Mouse (Mus musculus) activated CD4-positive, CD25-positive, alpha-beta regulatory T cell, adult 9 weeks (primary cell): ENCODE measurements around the gene Olfr640. TPM values are rescaled to one million over a fixed set of nuclear protein-coding genes. Genes with fewer than 3 reads are reported as not detected.

Source experiments
- polyA plus RNA-seq: library from polyadenylated mRNA; unstranded; fragments of 100-300 nt; shearing (Covaris generic); gene quantifications from one replicate; pipeline ENCODE4 v1.2.1, GENCODE M21; 2017

Olfr640 gene
- polyA plus RNA-seq, result not detected

DNA sequence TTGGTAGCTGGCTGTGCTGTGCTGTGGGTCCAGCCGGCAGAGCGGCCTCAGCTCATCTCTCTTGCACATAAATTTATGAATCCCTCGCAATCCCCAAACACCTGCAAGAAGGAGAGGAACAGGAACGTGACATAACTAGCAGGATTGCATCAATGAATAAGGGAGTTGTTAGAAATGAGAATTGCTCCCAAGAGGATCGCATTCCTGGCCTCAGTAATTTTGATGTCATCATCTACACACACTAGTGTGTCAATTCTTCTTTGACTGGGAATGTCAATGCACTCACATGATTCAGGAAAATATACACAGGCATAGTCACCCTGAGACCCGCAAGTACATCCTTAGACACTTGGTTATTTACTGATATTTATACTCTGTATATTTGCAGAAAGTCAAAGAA is at the start of gene Olfr640:
Gene Olfr640, minus strand, starts transcription at position 101 of the 400 bp plus-strand sequence.

GRCm38 (mm10) chr7:104071769-104072168 is 46.4 kb upstream of the Olfr640 start, which contains the start of gene Olfr644:
TSS of gene Olfr644 (minus strand) at chr7:104071869.

GRCm38 (mm10) chr7:104061345-104061744 is 36.0 kb upstream of the Olfr640 start, which contains the start of gene 4930516K23Rik:
TSS of gene 4930516K23Rik (minus strand) at chr7:104061445.

DNA sequence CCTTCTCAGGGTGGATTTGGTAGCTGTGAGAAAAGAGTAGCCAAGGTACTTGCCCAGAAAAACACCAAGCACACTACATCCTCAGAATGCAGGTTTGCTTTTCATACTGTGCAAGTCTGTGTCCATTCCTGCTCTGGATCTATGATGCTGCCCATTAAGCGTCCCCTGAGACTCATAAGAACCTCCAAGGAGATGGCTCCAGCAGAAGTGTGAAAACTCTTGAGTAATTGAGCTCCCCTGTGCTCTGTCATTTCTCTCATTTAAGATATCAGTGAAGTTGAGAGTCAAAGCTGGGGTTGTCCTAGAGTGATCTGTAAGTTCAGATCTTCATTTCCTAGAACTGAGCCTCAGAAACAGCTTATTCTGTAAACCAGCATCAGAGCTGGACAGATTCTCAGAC is 27.2 kb upstream of the Olfr640 start, which contains the start of gene Olfr642:
Gene Olfr642, minus strand, starts transcription at position 101 of the 400 bp plus-strand sequence.

GRCm38 (mm10) chr7:104035145-104035544 is 9.8 kb upstream of the Olfr640 start, which contains the start of gene Olfr641:
TSS of gene Olfr641 (plus strand) at chr7:104035445.

GRCm38 (mm10) chr7:104017203-104017602 is 8.2 kb downstream of the Olfr640 start, which contains the start of gene Olfr639:
TSS of gene Olfr639 (minus strand) at chr7:104017303.

GRCm38 (mm10) chr7:103998446-103998845 is 26.9 kb downstream of the Olfr640 start, which contains the start of gene Olfr638:
TSS of gene Olfr638 (plus strand) at chr7:103998746.

GRCm38 (mm10) chr7:103970852-103971251 is 54.5 kb downstream of the Olfr640 start, which contains the start of gene Olfr635:
TSS of gene Olfr635 (plus strand) at chr7:103971152.

Other genes starting within 250 kb of the Olfr640 start
- gene Olfr68, start 245.9 kb downstream of the Olfr640 start, polyA plus RNA-seq, result not detected
- gene Olfr67, start 233.8 kb downstream of the Olfr640 start, polyA plus RNA-seq, result not detected
- 106 TPM for gene Hbb-bt, start 211.6 kb downstream of the Olfr640 start, polyA plus RNA-seq
- gene Hbb-bs, start 197.5 kb downstream of the Olfr640 start, polyA plus RNA-seq, result 546 TPM
- not detected for gene Hbb-bh2, start 185.1 kb downstream of the Olfr640 start, polyA plus RNA-seq
- not detected for gene Hbb-bh1, start 182.4 kb downstream of the Olfr640 start, polyA plus RNA-seq
- gene Hbb-y, start 172.4 kb downstream of the Olfr640 start, polyA plus RNA-seq, result not detected
- gene Olfr66, start 139.3 kb downstream of the Olfr640 start, polyA plus RNA-seq, result not detected
- not detected for gene Olfr64, start 131.1 kb downstream of the Olfr640 start, polyA plus RNA-seq
- not detected for gene Olfr65, start 122.1 kb downstream of the Olfr640 start, polyA plus RNA-seq
- gene Olfr631, start 96.7 kb downstream of the Olfr640 start, polyA plus RNA-seq, result not detected
- gene Olfr632, start 91.2 kb downstream of the Olfr640 start, polyA plus RNA-seq, result not detected
- not detected for gene Olfr633, start 81.1 kb downstream of the Olfr640 start, polyA plus RNA-seq
- gene Olfr635, start 54.4 kb downstream of the Olfr640 start, polyA plus RNA-seq, result 0.04 TPM
- not detected for gene Olfr638, start 26.8 kb downstream of the Olfr640 start, polyA plus RNA-seq
- not detected for gene Olfr639, start 8.3 kb downstream of the Olfr640 start, polyA plus RNA-seq
- not detected for gene Olfr641, start 9.9 kb upstream of the Olfr640 start, polyA plus RNA-seq
- not detected for gene Olfr642, start 27.1 kb upstream of the Olfr640 start, polyA plus RNA-seq
- gene 4930516K23Rik, start 35.9 kb upstream of the Olfr640 start, polyA plus RNA-seq, result not detected
- not detected for gene Olfr644, start 46.3 kb upstream of the Olfr640 start, polyA plus RNA-seq
- gene Olfr645, start 59.9 kb upstream of the Olfr640 start, polyA plus RNA-seq, result not detected
- gene Olfr646, start 79.3 kb upstream of the Olfr640 start, polyA plus RNA-seq, result not detected
- not detected for gene Ubqln5, start 104.3 kb upstream of the Olfr640 start, polyA plus RNA-seq
- not detected for gene Olfr643, start 111.8 kb upstream of the Olfr640 start, polyA plus RNA-seq
- not detected for gene Ubqln3, start 117.7 kb upstream of the Olfr640 start, polyA plus RNA-seq
- gene Ubqlnl, start 125.0 kb upstream of the Olfr640 start, polyA plus RNA-seq, result not detected
- not detected for gene Olfm5, start 139.3 kb upstream of the Olfr640 start, polyA plus RNA-seq
- gene Olfr648, start 157.8 kb upstream of the Olfr640 start, polyA plus RNA-seq, result not detected
- not detected for gene Olfr649, start 170.4 kb upstream of the Olfr640 start, polyA plus RNA-seq
- gene Trim6, start 193.2 kb upstream of the Olfr640 start, polyA plus RNA-seq, result 2.1 TPM
- gene Trim34a, start 218.9 kb upstream of the Olfr640 start, polyA plus RNA-seq, result 64.7 TPM